Mouse (Mus musculus): Measurements from ENCODE around the gene Tstd1. TPM values are rescaled to one million over a fixed set of nuclear protein-coding genes. Genes with fewer than 3 reads are reported as not detected.

The Tstd1 gene
- 1 to 10 TPM; 6.0 to 8.0 TPM for total RNA-seq (2023)

DNA sequence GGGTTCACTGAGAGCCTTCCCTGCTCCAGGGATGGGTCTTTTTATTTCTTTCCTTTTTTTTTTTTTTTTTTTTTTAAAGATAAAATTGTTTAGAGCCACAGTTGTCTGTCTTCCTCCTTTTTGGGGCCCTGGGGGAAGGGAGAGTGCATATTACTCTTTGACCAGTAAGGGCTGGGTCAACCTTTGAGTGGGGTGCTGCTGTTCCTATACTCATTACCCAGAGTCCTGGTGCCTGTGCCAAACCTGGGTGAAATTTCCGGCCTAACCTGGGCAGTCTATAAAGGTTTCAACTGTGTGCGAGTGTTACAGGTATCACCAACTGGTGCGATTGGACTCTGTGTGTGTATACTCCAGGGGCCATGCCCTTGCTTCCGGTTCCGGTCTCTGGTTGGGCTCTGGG is at the start of gene Tstd1:
Gene Tstd1, plus strand, starts transcription at position 213 of the 400 bp plus-strand sequence.

GRCm38 (mm10) chr1:171369845-171370556 is 48.7 kb upstream of the Tstd1 start, which contains the start of gene Nectin4:
TSS of gene Nectin4 (plus strand) at chr1:171370099.

GRCm38 (mm10) chr1:171388376-171389102 is 30.1 kb upstream of the Tstd1 start, which contains the start of gene Arhgap30:
TSS of gene Arhgap30 (plus strand) at chr1:171388954.

DNA sequence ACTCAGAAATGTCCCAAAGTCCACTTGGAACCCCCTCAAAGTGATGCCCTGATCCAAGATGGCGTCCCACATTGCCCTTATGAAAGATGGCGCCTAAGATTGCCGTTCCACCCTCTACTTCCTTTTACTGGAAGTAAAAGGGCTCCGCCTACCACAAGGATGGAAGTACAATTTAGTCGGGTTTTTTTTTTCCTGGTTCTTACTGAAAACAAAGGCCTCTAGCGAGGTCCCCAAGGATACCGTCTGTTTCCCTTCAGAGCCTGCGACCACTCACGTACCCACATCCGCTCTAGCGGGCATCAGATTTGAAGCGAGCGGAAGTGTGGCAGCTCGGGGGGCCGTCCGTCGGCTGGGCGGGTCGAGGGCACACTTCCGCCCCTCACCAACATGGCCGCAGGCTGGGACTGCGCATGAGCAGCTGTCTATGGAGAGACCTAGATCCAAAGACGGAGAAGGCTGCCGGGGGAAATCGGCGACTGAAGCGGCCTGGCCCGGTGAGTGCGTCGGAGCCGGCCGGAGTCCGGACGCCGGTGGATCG is 7.7 kb upstream of the Tstd1 start, which contains the start of gene Usf1:
Gene Usf1, plus strand, starts transcription at position 367 of the 538 bp plus-strand sequence.

DNA sequence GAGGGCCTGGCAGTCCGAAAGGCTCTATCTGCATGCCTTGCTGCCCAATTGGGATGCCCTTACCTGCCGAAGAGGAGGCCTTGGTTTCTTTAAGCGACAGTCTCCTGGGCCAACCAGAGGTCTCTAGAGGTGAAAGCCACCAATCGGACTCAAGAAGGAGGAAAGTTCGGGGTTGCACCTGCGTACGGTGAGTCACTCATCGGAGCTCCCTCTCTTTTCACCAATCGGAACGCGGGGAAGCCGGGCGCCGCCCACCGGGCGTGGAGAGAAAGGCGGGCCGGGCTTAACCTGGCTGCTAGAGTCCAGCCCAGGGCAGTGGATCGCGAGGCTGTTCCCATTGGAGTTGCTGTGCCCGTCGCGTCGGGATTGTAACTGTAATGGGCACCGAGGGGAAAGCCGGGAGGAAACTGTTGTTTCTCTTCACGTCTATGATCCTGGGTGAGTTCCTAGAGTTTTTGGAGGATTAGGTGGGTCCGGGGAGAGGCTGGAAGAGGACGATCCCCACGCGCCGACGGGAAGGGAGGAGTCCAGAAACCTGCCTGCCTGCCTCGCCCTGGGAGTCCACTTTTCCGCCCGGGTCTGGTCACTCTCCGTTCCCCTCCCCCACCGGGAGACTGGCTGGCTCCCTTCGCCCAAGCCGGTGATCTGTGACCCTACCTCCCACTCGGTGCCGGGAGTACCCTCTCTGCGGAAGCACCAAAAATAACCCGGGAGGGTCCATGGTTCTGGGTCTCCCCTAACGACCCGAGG is 18.8 kb downstream of the Tstd1 start, which contains the start of gene F11r:
Gene F11r, plus strand, starts transcription at position 272 of the 750 bp plus-strand sequence.

Other genes with a start within 250 kb of the Tstd1 start
- gene Pcp4l1, start 222.6 kb upstream of the Tstd1 start, total RNA-seq (2023) = not detected
- not detected for gene Nr1i3, start 204.9 kb upstream of the Tstd1 start, total RNA-seq (2023)
- 10 to 100 TPM; 25.7 to 28.9 TPM for gene Tomm40l, start 196.4 kb upstream of the Tstd1 start, total RNA-seq (2023)
- gene Apoa2, start 193.8 kb upstream of the Tstd1 start, total RNA-seq (2023) = not detected
- gene Fcer1g, start 184.5 kb upstream of the Tstd1 start, total RNA-seq (2023) = 1 to 10 TPM; 7.7 to 8.1 TPM
- under 1 TPM in 1 of 2 experiments, not detected in 1; 0.12 TPM for gene Adamts4, start 168.5 kb upstream of the Tstd1 start, total RNA-seq (2023)
- gene Ndufs2, start 167.5 kb upstream of the Tstd1 start, total RNA-seq (2023) = 100 to 1,000 TPM; 121 to 130 TPM
- 10 to 100 TPM; 79.2 to 92.2 TPM for gene B4galt3, start 148.5 kb upstream of the Tstd1 start, total RNA-seq (2023)
- 10 to 100 TPM; 51.6 to 65.3 TPM for gene Ppox, start 137.7 kb upstream of the Tstd1 start, total RNA-seq (2023)
- 10 to 100 TPM; 53.0 to 56.2 TPM for gene Usp21, start 130.9 kb upstream of the Tstd1 start, total RNA-seq (2023)
- 10 to 100 TPM; 48.0 to 48.5 TPM for gene Ufc1, start 123.8 kb upstream of the Tstd1 start, total RNA-seq (2023)
- gene Dedd, start 89.7 kb upstream of the Tstd1 start, total RNA-seq (2023) = 10 to 100 TPM; 32.7 to 39.0 TPM
- gene Nit1, start 73.2 kb upstream of the Tstd1 start, total RNA-seq (2023) = 10 to 100 TPM; 23.7 to 25.1 TPM
- gene Pfdn2, start 73.2 kb upstream of the Tstd1 start, total RNA-seq (2023) = 10 to 100 TPM; 66.7 to 68.1 TPM
- gene Klhdc9, start 58.1 kb upstream of the Tstd1 start, total RNA-seq (2023) = under 1 TPM; 0.36 to 0.47 TPM
- not detected for gene Nectin4, start 48.8 kb upstream of the Tstd1 start, total RNA-seq (2023)
- 100 to 1,000 TPM; 224 to 247 TPM for gene Arhgap30, start 29.9 kb upstream of the Tstd1 start, total RNA-seq (2023)
- gene Usf1, start 7.6 kb upstream of the Tstd1 start, total RNA-seq (2023) = 100 to 1,000 TPM in 1 of 2 experiments, 10 to 100 TPM in 1; 99.1 to 103 TPM
- under 1 TPM in 1 of 2 experiments, not detected in 1; 0.92 TPM for gene F11r, start 18.7 kb downstream of the Tstd1 start, total RNA-seq (2023)
- gene Alyref2, start 84.6 kb downstream of the Tstd1 start, total RNA-seq (2023) = 1 to 10 TPM; 6.1 to 6.6 TPM
- not detected for gene Itln1, start 116.4 kb downstream of the Tstd1 start, total RNA-seq (2023)
- 1 to 10 TPM; 2.4 to 3.6 TPM for gene Cd244a, start 140.3 kb downstream of the Tstd1 start, total RNA-seq (2023)
- 100 to 1,000 TPM; 126 to 138 TPM for gene Ly9, start 188.5 kb downstream of the Tstd1 start, total RNA-seq (2023)
- gene Slamf7, start 234.2 kb downstream of the Tstd1 start, total RNA-seq (2023) = 10 to 100 TPM in 1 of 2 experiments, 1 to 10 TPM in 1; 9.2 to 18.3 TPM

Measured in T-cell, adult 66 days (primary cell).